Mouse (Mus musculus): Measurements from ENCODE around the gene Pde4dip. TPM values are rescaled to one million over a fixed set of nuclear protein-coding genes. Genes with fewer than 3 reads are reported as not detected.

Pde4dip gene
- polyA plus RNA-seq, 1 experiment, result 17.0 TPM

DNA sequence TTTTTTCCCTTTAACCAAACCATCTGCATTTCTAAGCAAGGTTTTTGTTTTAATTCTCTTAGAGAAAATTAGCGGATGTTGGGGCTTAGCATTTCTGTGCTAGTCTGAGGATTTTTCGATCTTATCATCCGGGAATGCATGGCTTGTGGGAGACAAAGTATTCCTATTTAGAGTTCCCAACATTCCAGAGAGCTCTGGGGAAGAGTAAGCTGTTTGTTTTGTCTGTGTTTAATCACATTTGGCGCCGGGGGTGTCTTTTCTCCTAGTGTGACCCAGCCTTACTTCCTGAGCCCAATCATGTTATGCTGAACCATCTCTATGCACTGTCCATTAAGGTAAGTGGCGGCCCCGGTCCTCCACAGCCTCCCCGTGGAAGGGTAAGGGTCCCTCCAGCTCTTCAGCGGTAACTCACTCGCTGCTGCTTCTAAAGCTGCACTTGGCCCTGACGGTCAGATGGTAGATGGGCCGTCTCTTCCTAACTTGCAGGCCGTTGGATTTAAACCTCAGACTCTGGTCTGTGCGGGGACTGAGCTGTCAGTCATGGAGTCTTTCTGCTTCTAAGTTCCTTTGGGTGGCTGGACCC, 221.3 kb downstream of the Pde4dip start:
- 72% methylated on average over 14 of the region's 14 CpGs for WGBS

DNA sequence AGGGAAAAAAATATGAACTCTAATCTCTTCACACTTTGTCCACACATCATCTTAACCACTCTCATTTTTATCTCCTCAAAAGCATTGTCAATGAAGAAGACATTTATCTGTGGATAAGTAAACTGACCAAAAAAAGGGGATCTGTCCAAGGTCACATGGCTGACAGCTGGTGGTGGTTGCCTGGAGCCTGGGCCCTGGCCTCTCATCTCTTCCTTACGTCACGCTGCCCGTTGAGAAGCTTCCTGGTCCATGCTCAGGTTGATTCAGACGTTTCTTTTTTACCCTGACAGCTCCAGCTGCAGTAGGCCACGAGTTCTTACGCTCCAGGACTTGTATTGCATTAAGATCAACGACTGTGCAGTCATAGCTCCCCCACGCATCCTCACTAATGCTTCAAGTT, 222.4 kb downstream of the Pde4dip start:
- no peak for DNase-seq (ENCODE audit: low read depth, low spot score)
- 67% methylated on average over 8 of the region's 8 CpGs for WGBS

More for the DNA sequence above, 221.3 kb downstream of the Pde4dip start:
- DNase-seq (ENCODE audit: low read depth, low spot score), result no peak

DNA sequence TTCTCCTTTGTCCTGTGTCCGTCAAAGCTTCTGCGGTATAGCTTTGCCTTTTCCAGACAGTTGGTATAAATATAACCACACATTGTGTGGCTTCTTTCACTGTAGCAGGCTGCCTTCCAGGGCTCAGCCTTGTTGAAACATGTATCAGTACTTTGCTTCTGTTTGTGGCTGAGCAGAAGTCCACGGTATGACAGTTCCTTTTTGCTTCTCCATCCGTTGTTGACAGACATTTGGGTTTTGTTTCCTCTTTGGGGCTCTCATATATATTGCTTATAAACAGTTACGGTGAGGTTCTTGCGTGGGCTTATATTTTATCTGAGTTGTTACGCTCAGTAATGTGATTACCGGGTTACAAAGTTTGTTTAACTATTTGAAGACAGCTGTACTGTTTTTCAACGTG, 223.0 kb downstream of the Pde4dip start:
- DNase-seq (ENCODE audit: low read depth, low spot score), result no peak
- 73% methylated on average over 9 of the region's 9 CpGs for WGBS

DNA sequence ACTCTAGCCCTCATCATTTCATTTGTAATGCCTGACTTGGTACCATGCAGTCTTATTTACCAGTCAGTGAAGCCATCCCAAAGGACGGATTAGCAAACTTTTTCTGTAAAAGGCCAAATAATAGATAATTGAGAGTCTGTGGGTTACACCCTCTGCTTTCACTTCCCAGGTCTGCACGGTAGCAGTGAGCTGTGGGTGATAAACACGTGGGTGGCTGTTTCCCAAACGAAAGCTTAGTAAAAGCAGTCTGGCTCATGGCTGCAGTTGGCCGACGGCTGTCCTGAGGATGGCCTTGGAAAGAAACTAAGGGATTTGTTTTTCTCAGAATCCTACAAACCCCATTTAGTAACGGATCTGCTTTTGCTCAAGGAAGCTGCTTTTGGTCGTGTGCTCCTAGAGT, 227.3 kb downstream of the Pde4dip start:
- no peak for DNase-seq (ENCODE audit: low read depth, low spot score)
- 59% methylated on average over 8 of the region's 8 CpGs for WGBS

DNA sequence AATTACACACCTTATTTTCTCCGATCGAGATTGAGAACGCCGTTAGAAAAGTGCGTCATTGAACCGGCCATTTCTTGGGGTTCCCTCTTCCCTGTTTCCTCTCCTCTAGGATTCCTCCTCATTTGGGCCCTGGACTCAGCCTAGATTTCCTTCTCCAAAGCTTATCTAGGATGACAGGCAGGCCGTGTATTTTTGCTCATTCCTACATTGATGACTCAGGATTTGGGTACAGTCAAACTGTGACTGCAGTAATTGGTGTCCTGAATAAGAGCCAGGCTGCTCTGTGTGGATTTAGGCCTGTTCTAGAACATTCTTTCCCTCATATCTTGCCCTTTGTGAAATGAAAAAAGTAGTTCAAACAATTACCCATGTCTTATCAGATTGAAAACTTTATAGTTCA, 228.8 kb downstream of the Pde4dip start:
- 78% methylated on average over 7 of the region's 7 CpGs for WGBS
- no peak for DNase-seq (ENCODE audit: low read depth, low spot score)

DNA sequence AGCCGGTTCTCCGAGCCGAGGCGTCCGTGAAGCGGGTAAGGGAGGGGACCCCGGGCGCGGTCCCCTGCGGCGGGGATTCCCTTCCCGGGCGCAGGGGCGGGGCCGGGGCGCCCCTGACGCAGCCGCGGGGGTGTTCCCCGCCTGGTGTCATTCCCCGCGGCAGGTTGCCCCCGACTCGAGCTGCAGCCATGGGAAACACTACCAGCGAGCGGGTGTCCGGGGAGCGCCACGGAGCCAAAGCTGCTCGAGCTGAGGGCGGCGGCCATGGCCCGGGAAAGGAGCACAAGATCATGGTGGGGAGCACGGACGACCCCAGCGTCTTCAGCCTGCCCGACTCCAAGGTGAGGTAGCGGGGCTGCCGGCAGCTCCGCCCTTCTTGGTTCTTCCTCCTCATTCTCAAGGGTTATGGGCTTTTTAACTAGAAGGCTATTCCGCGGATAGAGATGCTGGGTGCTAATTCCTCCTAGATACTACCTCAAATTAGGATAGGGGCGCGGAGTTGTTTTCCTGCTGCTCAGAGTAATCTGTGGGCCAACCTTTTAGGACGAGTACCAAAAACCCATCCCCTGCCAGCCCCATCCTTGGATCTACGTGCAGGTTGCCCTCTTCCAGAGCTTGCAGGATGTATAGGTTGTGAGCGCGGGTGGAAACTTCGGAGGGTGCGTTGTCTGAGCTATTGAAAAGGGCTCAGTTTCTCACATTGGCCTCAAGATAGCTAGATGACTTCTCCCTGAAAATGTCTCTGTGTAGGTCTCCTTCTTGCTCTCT, 229.9 kb downstream of the Pde4dip start:
- no peak for DNase-seq (ENCODE audit: low read depth, low spot score)
- 1% methylated on average over 48 of the region's 50 CpGs for WGBS

DNA sequence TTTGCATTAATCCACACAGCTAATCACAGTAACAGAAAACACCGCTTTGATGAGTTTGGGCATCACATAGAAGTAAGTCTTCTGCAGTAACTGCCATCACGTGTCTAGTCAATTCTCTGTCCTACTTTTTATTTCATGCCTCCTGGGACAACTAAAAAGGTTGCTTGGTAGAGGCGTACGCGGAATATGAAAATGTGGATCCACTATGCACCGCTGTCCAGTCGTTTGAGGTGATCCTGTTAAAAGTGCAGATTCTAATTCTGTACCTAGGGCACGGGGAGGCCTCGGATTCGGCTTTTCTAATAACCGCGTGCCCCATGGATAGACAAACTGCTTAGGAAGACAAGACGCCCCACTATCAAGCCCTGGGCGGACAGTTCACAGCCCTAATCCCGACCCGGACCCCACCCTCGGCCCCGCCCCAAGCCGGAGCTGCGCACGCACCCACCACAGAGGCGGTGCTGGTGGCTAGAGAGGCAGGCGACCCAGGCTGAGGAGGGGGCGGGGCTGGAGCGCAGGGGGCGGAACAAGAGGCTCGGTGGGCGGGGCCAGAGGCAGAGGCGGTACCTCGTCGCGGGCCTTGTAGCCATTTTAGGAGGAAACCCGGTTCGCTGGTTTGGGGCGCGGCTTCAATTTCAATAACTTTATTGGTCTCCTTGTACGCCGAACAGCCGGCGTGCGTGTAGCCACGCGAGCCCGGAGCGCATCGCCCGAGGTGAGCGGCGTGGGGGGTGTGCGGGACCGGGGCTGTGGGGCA, 230.7 kb downstream of the Pde4dip start, which contains the start of gene Prkab2:
Gene Prkab2, plus strand, starts transcription at position 539 of the 757 bp plus-strand sequence.
- WGBS, result 1% methylated on average over 50 of the region's 51 CpGs
- peak; percentile 84 for DNase-seq (ENCODE audit: low read depth, low spot score)

DNA sequence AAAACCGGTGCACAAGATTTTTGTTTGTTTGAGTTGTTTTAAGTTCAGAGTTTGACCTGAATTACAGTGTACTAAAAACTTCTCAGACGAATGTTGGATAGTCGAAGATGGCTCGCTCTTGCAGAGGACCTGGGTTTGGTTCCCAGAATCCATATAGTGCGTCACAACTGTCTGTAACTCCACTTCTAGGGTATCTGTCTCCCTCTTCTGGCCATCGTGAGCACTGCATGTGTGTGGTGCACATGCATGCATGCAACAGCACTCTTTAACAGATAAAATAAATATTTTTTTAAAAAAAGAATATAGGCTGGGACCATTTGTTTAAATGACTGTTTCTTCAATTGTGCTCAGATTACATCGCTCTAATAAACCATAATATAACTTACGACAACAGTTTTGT, 233.6 kb downstream of the Pde4dip start:
- 85% methylated on average over 8 of the region's 8 CpGs for WGBS
- no peak for DNase-seq (ENCODE audit: low read depth, low spot score)

DNA sequence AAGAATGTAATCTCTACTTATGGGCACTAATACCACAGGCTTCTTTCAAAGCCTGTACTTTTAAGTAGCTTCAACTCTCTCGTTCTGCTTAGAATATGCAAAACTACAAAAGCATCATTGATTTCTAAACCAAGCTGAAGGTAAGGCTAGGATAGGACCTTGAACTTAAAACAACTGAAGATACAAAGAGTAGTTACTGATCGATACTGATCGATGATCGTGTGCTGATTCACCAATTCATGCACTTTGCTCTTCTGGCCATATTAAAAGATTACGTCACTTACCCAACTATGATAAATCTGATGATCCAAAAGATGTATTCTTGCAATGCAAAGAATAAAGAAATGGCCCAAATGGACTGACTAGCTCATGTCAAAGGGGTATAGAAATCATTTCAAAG, 234.7 kb downstream of the Pde4dip start:
- no peak for DNase-seq (ENCODE audit: low read depth, low spot score)
- WGBS, result 89% methylated on average over 5 of the region's 5 CpGs

DNA sequence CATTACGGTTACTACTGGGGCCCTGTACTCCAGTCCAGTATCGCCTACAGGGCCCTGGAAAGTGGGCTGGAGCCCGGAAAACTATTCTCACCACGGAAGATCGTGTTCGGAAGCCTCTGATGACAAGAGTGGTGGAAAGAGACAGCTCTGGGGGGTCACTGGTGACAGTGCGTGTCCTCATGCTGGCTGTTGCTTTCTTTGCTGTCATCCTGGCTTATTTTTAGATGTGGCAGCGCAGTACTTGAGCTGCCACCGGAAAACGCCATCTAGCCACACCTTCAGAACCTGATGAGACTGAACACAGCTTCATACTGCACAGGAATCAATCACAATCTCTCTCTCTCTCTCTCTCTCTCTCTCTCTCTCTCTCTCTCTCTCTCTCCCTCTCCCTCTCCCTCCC, 236.9 kb downstream of the Pde4dip start:
- no peak for DNase-seq (ENCODE audit: low read depth, low spot score)

DNA sequence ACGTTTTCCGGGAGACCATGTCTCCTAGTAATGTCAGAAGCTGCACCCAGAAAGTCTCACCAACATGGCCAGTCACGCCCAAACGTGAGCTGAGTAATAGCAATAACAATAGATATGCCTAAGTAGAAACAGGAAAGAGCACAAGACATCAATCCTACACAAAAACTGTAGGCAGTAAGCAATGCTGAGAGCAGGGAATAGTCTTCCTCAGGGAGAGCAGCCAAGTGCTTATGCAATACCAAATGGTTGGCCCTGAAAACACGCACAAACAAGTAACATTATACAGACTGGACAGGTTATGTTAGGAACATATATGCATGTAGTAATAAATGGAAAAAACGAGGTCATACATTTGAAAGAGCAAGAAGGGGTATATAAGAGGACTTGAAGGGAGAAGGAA, 239.0 kb downstream of the Pde4dip start:
- 60% methylated on average over 6 of the region's 6 CpGs for WGBS
- no peak for DNase-seq (ENCODE audit: low read depth, low spot score)

More for the DNA sequence above, 236.9 kb downstream of the Pde4dip start:
- WGBS, result 91% methylated on average over 10 of the region's 10 CpGs

DNA sequence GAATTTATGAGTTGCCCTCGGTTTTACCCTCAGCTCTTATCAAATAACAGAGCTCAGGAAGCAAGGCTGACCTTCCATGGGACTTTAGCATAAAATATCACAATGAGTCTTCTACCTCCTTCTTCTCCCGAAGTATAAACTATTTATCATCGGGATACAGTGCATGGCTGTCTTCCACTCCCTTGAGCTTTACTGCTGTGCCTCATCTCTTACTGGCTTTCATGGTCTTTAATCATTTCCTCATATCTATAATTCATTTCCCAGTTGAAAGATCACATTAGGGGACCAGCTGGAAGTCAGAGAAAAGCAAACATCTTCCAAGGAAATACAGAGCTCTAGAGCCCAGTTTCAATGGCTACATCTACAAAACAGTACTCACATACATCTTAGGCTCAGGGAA, 239.5 kb downstream of the Pde4dip start:
- DNase-seq (ENCODE audit: low read depth, low spot score), result no peak
- WGBS, result 56% methylated on average over 3 of the region's 3 CpGs

DNA sequence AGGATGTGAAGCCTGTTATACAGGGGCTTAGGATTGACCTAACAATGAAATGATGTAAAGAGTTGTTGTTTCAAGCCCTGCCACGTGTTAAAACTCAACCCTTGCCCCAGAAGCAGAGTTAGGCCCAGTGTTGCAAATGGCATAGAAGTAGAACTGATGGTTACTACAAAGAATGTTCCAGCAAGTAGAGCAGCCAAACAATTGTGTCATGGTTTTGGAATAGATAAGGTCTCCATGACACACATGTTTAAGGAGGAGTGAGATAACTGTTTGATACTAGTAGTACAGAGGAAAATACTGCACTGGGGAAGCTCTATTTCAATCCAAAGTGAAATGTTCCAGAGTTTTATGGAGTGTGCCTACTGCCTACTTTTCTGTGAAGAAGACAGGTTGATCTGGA, 240.0 kb downstream of the Pde4dip start:
- no peak for DNase-seq (ENCODE audit: low read depth, low spot score)
- WGBS, result 35% methylated on average over 1 of the region's 1 CpGs

DNA sequence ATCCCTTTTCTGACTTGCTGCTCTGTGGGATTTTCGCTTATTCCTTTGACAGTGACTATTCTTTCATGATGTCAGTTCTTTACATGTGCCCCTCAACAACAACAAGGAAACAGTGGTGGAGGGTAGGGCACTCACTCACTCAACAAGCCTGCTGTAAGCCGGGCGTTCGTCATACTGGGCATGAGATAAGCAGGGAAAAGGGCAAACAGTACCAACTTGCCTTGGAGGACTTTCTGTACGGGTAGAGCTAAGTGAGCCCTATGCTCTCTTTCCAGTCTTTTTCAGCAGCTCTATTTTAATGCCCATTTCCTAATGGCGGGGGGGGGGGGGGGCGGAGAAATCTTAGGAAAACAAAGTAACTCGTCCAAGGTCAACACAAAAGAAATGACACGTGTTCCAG, 246.5 kb downstream of the Pde4dip start:
- WGBS, result 68% methylated on average over 9 of the region's 9 CpGs
- no peak for DNase-seq (ENCODE audit: low read depth, low spot score)

DNA sequence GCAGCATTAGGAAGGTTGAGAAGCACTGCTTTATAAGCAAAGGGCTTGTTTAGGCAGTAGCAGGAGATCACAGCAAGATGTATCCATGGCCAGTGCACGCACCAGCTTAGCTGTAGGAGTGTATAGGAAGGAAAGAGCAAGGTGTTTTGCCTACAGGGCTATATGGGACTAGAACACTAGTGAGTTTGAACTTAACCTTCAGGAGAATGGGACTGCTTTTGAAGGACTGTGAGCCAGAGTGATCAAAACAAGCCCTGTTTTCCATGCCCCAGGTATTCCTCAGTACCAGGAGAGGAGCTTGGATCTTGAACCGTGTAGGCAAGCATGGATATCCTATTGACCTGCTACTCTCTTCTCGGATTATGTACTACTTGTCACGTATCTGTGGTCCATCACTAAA, 247.1 kb downstream of the Pde4dip start:
- WGBS, result 92% methylated on average over 4 of the region's 4 CpGs
- DNase-seq (ENCODE audit: low read depth, low spot score), result no peak

Other genes starting within 250 kb of the Pde4dip start
- 2.8 and 4.0 TPM in 2 replicates for gene Prkab2, start 230.5 kb downstream of the Pde4dip start, polyA plus RNA-seq (2012; rRNA removed)
- not detected in 2 replicates for gene Gm17651, start 214.0 kb downstream of the Pde4dip start, polyA plus RNA-seq (2012; rRNA removed)
- gene Sec22b, start 12.5 kb upstream of the Pde4dip start, polyA plus RNA-seq (2012; rRNA removed), result 32.2 and 46.1 TPM in 2 replicates
- gene Notch2, start 124.8 kb upstream of the Pde4dip start, polyA plus RNA-seq (2012; rRNA removed), result 5.1 and 9.0 TPM in 2 replicates